ENCODE assay signal across 18 mouse cellular contexts in genomic region chr3:152792601-152793000, GRCm38 (mm10).
DNase-seq lines count a peak whose midpoint lies in the region; ATAC-seq and TF ChIP-seq lines count a peak whose summit lies in the region.
"Had no signal": no experiment of that assay in that cellular context is flagged by ENCODE, and none has a peak within 500 bp of the region (broad histone marks: within the 10 kb centered on the region; RNA-seq: fewer than 3 reads in every experiment).

No protein-coding gene starts in this region.

- no peak overlapping the region for H3K4me2 ChIP-seq in kidney, embryonic 16.5 days (replicated peaks; ENCODE audit: low read depth, low read length)
- no peak overlapping the region for H3K4me2 ChIP-seq in kidney, embryonic 14.5 days (replicated peaks; ENCODE audit: low read depth, low read length)
- H3K4me2 ChIP-seq: forebrain, embryonic 12.5 days; heart, embryonic 15.5 days; hindbrain, embryonic 12.5 days; liver, embryonic 13.5 days; lung, embryonic 15.5 days; midbrain, embryonic 13.5 days had no signal

- no peak for TF ChIP-seq CTCF in gastrocnemius, adult 2 months (IDR thresholded peaks at IDR 0.05)

- no peaks in the 10 kb centered on the region for H3K4me1 ChIP-seq in kidney, embryonic 16.5 days (ENCODE audit: insufficient read depth, low read length)
- H3K4me1 ChIP-seq in kidney, embryonic 14.5 days (ENCODE audit: control insufficient read depth, insufficient read depth, low read length): no peaks in the 10 kb centered on the region
- H3K4me1 ChIP-seq: heart, embryonic 15.5 days; lung, embryonic 15.5 days had no signal

- no peaks in the 10 kb centered on the region for H3K27me3 ChIP-seq in kidney, embryonic 16.5 days (ENCODE audit: insufficient read depth, low read length)
- H3K27me3 ChIP-seq in kidney, embryonic 14.5 days (ENCODE audit: control insufficient read depth, insufficient read depth, low read length): no peaks in the 10 kb centered on the region
- H3K27me3 ChIP-seq: forebrain, embryonic 12.5 days; heart, embryonic 15.5 days; hindbrain, embryonic 12.5 days; liver, embryonic 13.5 days; lung, embryonic 15.5 days; midbrain, embryonic 13.5 days had no signal

- no peak overlapping the region for H3K27ac ChIP-seq in kidney, embryonic 16.5 days (ENCODE audit: low read length)
- no peak overlapping the region for H3K27ac ChIP-seq in kidney, embryonic 14.5 days (ENCODE audit: low read depth, low read length)
- H3K27ac ChIP-seq in gastrocnemius, adult 2 months: no peak overlapping the region
- H3K27ac ChIP-seq: forebrain, embryonic 12.5 days; heart, embryonic 15.5 days; hindbrain, embryonic 12.5 days; liver, embryonic 13.5 days; lung, embryonic 15.5 days; macrophage; midbrain, embryonic 13.5 days had no signal

- no peak overlapping the region for H3K9ac ChIP-seq in kidney, embryonic 16.5 days (replicated peaks; ENCODE audit: low read length)
- H3K9ac ChIP-seq in kidney, embryonic 14.5 days (ENCODE audit: low read depth, low read length): no peak overlapping the region
- H3K9ac ChIP-seq: forebrain, embryonic 12.5 days; heart, embryonic 15.5 days; hindbrain, embryonic 12.5 days; liver, embryonic 13.5 days; lung, embryonic 15.5 days; midbrain, embryonic 13.5 days had no signal

- H3K4me3 ChIP-seq in kidney, embryonic 16.5 days (ENCODE audit: low read length): no peak overlapping the region
- H3K4me3 ChIP-seq in kidney, embryonic 14.5 days (ENCODE audit: low read length): no peak overlapping the region
- H3K4me3 ChIP-seq in gastrocnemius, adult 2 months: no peak overlapping the region
- H3K4me3 ChIP-seq: forebrain, embryonic 12.5 days; heart, embryonic 15.5 days; hindbrain, embryonic 12.5 days; liver, embryonic 13.5 days; lung, embryonic 15.5 days; midbrain, embryonic 13.5 days had no signal

- no peaks in the 10 kb centered on the region for H3K36me3 ChIP-seq in kidney, embryonic 16.5 days (ENCODE audit: insufficient read depth, low read length)
- 0 out of 2 replicates have a peak, but pooled peaks cover 4% of the 10 kb centered on the region for H3K36me3 ChIP-seq in kidney, embryonic 14.5 days (ENCODE audit: control insufficient read depth, insufficient read depth, low read length)
- H3K36me3 ChIP-seq: forebrain, embryonic 12.5 days; heart, embryonic 15.5 days; lung, embryonic 15.5 days had no signal

- intact Hi-C loops in gastrocnemius, adult 2 months (cut with DNase I): no loop called here

- no peaks in the 10 kb centered on the region for H3K9me3 ChIP-seq in kidney, embryonic 16.5 days (ENCODE audit: low read length)
- H3K9me3 ChIP-seq in kidney, embryonic 14.5 days (ENCODE audit: control insufficient read depth, low read length): no peaks in the 10 kb centered on the region
- H3K9me3 ChIP-seq: forebrain, embryonic 12.5 days; G1E; heart, embryonic 15.5 days; hindbrain, embryonic 12.5 days; liver, embryonic 13.5 days; lung, embryonic 15.5 days; midbrain, embryonic 13.5 days had no signal

- peak; percentile 51 for DNase-seq in kidney, adult 11 months
- DNase-seq in CD4-positive helper T cell, adult 2 months (ENCODE audit: low read depth, low spot score): peak; percentile 26
- DNase-seq in gastrocnemius, adult 2 months: no peak
- DNase-seq in ovary, postnatal 10 days (ENCODE audit: low spot score): no peak
- DNase-seq: cerebellum, adult 11-12 months; liver, embryonic 13.5 days; thymus, postnatal 14 days had no signal

- ATAC-seq in kidney, embryonic 16.5 days (ENCODE audit: low FRiP score, low TSS enrichment): no peak
- ATAC-seq in activated CD4-positive, CD25-positive, alpha-beta regulatory T cell, adult 4 months: peak; percentile 56
- peak; percentile 39; the same call in 1 of the 2 replicates for ATAC-seq in kidney, embryonic 14.5 days (ENCODE audit: low FRiP score, low TSS enrichment)
- ATAC-seq: intestine, postnatal 0 days; midbrain, embryonic 13.5 days had no signal

- 87% methylated on average over 5 of the region's 5 CpGs for WGBS in kidney, embryonic 16.5 days
- 96% methylated on average over 5 of the region's 5 CpGs for WGBS in kidney, embryonic 14.5 days

Comparison
In these comparisons a context has a peak if more than half of its experiments do, and no peak if none do; other contexts are left out.
1. DNase-seq: peak in kidney, adult 11 months (single experiment) and CD4-positive helper T cell, adult 2 months (single experiment); none in gastrocnemius, adult 2 months (single experiment) and ovary, postnatal 10 days (single experiment).